Mouse (Mus musculus) midbrain, embryonic 14.5 days (tissue): ENCODE data around the gene Kcnn1. TPM values are rescaled to one million over a fixed set of nuclear protein-coding genes. Genes with fewer than 3 reads are reported as not detected.
"Not testable (repeated sequence)": the region's sequence is repeated elsewhere in the genome, so short reads cannot be mapped to it uniquely, and the experiment has no call there.

ENCODE experiments used
- ATAC-seq: fragments of 200-750 bp; cut with Nextera tagmentation; 2 replicates; pipeline ENCODE4 v1.8.0; 2017; ENCODE audit warnings: moderate number of reproducible peaks, moderate library complexity; ENCODE audit not compliant: low FRiP score, low TSS enrichment
- DNase-seq: peaks from one replicate; pipeline ENCODE4 v3.0.0-alpha.2; 2015
- H3K27ac ChIP-seq: fragments of 300-500 bp; sonication (generic); replicated peaks from 2 replicates; pipeline ENCODE4 v1.5.1; 2014; ENCODE audit warnings: mild to moderate bottlenecking, low read depth, low read length, moderate library complexity
- H3K27me3 ChIP-seq: fragments of 300-500 bp; sonication (generic); 2 replicates; pipeline ENCODE4 v1.6.1; 2014; ENCODE audit warnings: low read length, control low read depth, mixed read lengths; ENCODE audit not compliant: control insufficient read depth, insufficient read depth
- H3K36me3 ChIP-seq: fragments of 300-500 bp; sonication (generic); 2 replicates; pipeline ENCODE4 v1.6.1; 2014; ENCODE audit warnings: low read length, control low read depth; ENCODE audit not compliant: control insufficient read depth, insufficient read depth
- H3K4me1 ChIP-seq: fragments of 300-500 bp; sonication (generic); 2 replicates; pipeline ENCODE4 v1.6.1; 2014; ENCODE audit warnings: mild to moderate bottlenecking, antibody characterized with exemption, low read length, control low read depth; ENCODE audit not compliant: control insufficient read depth, insufficient read depth
- H3K4me2 ChIP-seq: fragments of 300-500 bp; sonication (generic); 2 replicates; pipeline ENCODE4 v1.6.1; 2014; ENCODE audit warnings: mild to moderate bottlenecking, low read length, moderate library complexity
- H3K4me3 ChIP-seq: fragments of 300-500 bp; sonication (generic); replicated peaks from 2 replicates; pipeline ENCODE4 v1.5.1; 2014; ENCODE audit warnings: low read depth, low read length
- H3K9ac ChIP-seq: fragments of 300-500 bp; sonication (generic); replicated peaks from 2 replicates; pipeline ENCODE4 v1.6.1; 2014; ENCODE audit warnings: mild to moderate bottlenecking, low read length, moderate library complexity
- H3K9me3 ChIP-seq: fragments of 300-500 bp; sonication (generic); 2 replicates; pipeline ENCODE4 v1.6.1; 2016; ENCODE audit warnings: low read length, control low read depth, mixed read lengths; ENCODE audit not compliant: control insufficient read depth
- WGBS: fragments of 180-500 bp; shearing (Covaris S2); extraction: QIAGEN DNeasy Blood & Tissue Kit; methylation state at CpG from one replicate; pipeline ENCODE4 v1.1.7; 2014; 5-methylcytosine and 5-hydroxymethylcytosine counted together
- polyA plus RNA-seq: library from polyadenylated mRNA; unstranded; fragments of >200 nt; fragmentation: Nextera tagmentation; extraction: Ambion mirVana; gene quantifications from 2 replicates; pipeline ENCODE4 v1.2.1, GENCODE M21; 2014

The Kcnn1 gene
- polyA plus RNA-seq, 1 experiment from 2014 or later = 16.0 TPM

DNA sequence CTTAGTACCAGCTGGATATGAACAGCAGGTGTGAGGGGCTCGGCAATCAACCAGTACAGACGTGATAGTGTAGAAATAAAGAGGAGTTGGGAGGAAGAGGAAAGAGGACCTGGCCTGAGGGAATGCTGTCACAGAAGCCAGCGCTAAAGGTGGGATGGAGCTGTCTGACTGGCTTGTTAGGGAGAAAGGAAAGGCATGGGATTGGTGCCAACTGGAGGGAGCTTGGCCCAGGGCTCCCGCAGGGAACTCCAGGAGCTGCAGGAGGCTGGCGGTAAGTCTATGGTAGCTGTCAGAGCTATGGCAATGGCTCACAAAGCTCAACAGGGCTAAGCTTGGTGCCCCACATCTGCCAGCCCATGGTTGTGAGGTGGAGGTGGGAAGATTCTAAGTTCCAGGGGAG is 39.2 kb upstream of the Kcnn1 start:
- Histone ChIP-seq H3K27me3 (no peaks in the 10 kb centered on the region), H3K36me3 (no peaks in the 10 kb centered on the region), H3K9ac (0 out of 2 replicates have a peak overlapping the region, but pooled peaks have one; percentile 3), H3K4me2 (no peak overlapping the region), H3K9me3 (no peaks in the 10 kb centered on the region), H3K4me3 (no peak overlapping the region), H3K27ac (no peak overlapping the region), H3K4me1 (peaks cover 8% of the 10 kb centered on the region)
- ATAC-seq (no peak), DNase-seq (no peak)
- 36% methylated on average over 5 of the region's 5 CpGs for WGBS

DNA sequence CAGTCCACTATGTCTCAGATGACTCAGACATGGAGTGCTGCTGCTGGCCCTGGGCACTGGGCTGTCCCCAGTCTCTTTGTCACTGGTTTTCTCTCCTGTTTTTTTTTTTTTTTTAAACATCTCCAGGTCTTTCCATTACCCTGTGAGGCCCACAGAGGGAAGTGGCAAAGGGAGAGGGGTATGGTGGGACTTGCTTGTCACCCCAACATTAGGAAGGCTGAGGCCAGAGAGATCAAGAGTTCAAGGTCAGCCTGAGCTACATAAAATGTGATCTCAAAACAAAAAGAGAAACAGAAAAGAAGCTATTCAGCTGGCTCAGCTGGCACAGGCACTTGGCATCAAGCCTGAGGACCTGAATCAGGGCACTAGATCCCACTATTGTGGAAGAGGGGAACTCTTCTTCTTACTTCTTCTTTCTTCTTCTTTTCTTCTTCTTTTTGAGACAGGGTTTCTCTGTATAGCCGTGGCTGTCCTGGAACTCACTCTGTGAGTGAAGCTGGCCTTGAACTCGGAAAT is 37.9 kb upstream of the Kcnn1 start:
- WGBS = 69% methylated on average over 2 of the region's 2 CpGs
- no peak overlapping the region for H3K9ac ChIP-seq
- H3K4me2 ChIP-seq = no peak overlapping the region
- ATAC-seq (no peak), DNase-seq (no peak)
- no peaks in the 10 kb centered on the region for H3K36me3 ChIP-seq
- no peaks in the 10 kb centered on the region for H3K27me3 ChIP-seq
- no peak overlapping the region for H3K4me3 ChIP-seq
- H3K27ac ChIP-seq = no peak overlapping the region
- H3K4me1 ChIP-seq = peaks cover 8% of the 10 kb centered on the region
- no peaks in the 10 kb centered on the region for H3K9me3 ChIP-seq

DNA sequence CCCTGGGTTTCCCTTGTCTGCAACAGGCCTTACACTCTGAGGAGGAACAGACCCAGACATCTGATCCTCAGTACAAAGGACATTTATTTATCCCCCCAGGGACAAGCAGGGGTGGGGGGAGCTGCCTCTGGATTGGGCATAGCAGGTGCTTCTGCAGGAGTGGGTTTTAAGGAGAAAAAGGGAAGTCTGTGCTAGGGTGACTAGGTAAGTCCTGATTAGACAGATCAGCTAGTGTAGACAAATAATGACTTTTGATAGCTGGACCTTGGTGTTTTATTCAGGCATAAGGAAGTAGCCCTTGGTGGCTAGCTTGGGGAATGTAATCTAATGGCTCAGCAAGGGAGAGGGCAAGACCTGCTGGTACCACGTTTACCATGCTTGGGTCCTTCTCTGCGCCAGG is 36.2 kb upstream of the Kcnn1 start:
- H3K9ac ChIP-seq = no peak overlapping the region
- no peaks in the 10 kb centered on the region for H3K9me3 ChIP-seq
- H3K36me3 ChIP-seq = peaks cover 17% of the 10 kb centered on the region
- H3K27ac ChIP-seq = no peak overlapping the region
- no peak overlapping the region for H3K4me3 ChIP-seq
- H3K4me2 ChIP-seq = no peak overlapping the region
- no peak for ATAC-seq
- no peak for DNase-seq
- H3K4me1 ChIP-seq = peaks cover 5% of the 10 kb centered on the region
- 86% methylated on average over 2 of the region's 2 CpGs for WGBS
- peaks cover 8% of the 10 kb centered on the region; the same call in 1 of the 2 replicates for H3K27me3 ChIP-seq

DNA sequence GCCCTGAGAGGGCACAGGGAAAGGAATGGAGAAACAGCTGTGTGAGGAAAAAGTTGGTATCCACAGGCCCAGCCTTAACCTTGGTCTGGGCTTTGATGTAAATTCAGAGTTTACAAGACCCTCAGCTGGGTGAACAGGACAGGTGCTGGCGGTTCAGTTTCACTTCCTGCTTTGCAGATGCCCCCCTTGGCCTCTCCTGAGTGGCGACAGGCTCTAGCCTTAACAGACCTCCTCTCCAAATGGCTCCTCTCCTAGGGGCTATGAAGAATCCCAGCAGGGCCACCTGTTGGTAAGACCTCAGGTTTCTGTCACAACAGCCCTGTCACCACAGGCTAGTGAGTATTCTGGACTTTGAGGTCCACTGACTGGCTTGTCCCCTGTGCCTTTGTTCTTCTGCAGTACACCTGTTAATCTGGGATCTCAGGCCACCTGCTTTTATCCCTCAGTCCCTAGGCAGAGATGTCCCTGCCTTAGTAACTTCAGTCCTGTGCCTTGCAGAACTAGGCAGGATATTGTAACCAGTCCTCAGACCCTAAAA is 35.7 kb upstream of the Kcnn1 start:
- ATAC-seq (no peak), DNase-seq (no peak)
- Histone ChIP-seq H3K4me3 (no peak overlapping the region), H3K9me3 (no peaks in the 10 kb centered on the region), H3K4me2 (no peak overlapping the region), H3K27ac (peak overlapping the region; percentile 5; the same call in 1 of the 2 replicates), H3K9ac (no peak overlapping the region; the same call in 1 of the 2 replicates), H3K27me3 (peaks cover 13% of the 10 kb centered on the region; the same call in 1 of the 2 replicates), H3K36me3 (peaks cover 22% of the 10 kb centered on the region), H3K4me1 (peaks cover 5% of the 10 kb centered on the region)
- WGBS = 61% methylated on average over 2 of the region's 2 CpGs

DNA sequence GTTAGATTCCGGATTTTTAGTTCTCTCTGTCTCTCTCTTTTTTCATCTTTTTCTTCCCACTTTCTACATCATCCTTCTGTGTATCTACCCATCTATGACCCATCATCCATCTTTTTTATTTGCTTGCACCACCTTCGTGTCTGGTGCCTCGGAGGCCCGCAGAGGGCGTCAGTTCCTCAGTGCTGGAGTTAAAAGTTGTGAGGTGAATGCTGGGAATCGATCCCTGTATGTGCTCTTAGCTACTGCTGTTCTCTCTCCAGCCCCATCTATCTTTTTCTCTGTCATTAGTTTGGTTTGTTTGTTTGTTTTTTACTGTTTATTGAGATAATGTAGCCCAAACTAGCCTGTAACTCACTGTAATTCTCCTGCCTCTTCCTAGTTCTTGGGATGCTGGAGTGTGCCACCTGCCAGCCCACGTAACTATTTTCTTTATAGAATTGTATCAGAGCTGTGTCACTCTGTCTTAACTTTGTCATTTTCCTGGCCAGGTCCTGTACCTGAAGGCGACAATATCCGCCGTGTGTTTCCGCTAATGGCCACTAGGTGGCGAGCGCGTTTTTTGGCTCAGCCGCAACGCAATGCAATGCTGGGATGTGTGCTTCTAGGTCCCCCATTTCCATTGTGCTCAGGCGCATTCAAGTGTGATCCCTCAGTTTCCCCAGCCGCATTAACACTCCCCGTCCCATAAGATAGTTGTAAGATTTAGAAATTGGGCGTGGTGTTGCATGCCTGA is 34.8 kb upstream of the Kcnn1 start:
- Histone ChIP-seq H3K27me3 (peaks cover 21% of the 10 kb centered on the region), H3K4me1 (peaks cover 5% of the 10 kb centered on the region), H3K27ac (peak overlapping the region; percentile 63), H3K9ac (peak overlapping the region; percentile 84), H3K4me3 (peak overlapping the region; percentile 79), H3K9me3 (no peaks in the 10 kb centered on the region), H3K4me2 (peak overlapping the region; percentile 77), H3K36me3 (peaks cover 31% of the 10 kb centered on the region)
- DNase-seq (peak; percentile 95), ATAC-seq (peak; percentile 55)
- WGBS = under 1% methylated on average over 20 of the region's 20 CpGs

DNA sequence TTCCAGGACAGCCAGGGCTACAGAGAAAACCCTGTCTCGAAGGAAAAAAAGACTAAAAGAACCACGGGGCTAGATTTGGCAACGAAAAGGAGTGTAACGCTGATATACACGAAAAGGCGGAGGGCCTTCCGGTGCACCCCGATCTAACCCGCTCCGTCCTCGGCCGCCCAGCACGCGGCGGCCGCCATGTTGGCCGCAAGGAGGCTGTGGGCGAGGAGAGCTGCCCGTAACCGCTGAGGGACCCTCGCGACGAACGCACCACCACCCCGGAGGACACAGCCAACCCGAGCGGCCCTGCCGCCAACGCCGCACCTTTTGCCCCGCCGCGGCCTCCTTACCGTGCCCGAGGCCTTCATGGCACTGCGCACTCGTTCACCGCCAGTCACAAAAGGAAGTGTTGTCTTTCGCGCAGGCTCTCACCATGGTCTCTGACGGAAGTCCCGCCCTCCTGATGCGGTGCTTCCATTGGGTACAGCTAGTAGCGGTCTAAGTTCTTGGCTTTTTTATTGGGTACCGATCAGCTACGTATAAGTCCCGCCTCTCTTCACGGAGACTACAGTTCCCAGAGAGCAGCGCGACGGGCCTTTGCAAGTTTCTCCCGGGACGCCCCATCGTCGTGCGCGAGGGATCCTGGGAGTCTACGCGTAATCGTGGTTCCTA is 34.1 kb upstream of the Kcnn1 start, which contains the start of gene Rpl18a:
Gene Rpl18a (minus strand): TSS at position 392 of the 660 bp plus-strand sequence.
- Histone ChIP-seq H3K9me3 (no peaks in the 10 kb centered on the region), H3K27me3 (peaks cover 28% of the 10 kb centered on the region), H3K9ac (peak within 1 kb of the TSS; percentile 84), H3K27ac (peak within 1 kb of the TSS; percentile 81), H3K4me3 (peak within 1 kb of the TSS; percentile 79), H3K4me1 (peaks cover 8% of the 10 kb centered on the region), H3K36me3 (peaks cover 31% of the 10 kb centered on the region), H3K4me2 (peak within 1 kb of the TSS; percentile 77)
- WGBS = under 1% methylated on average over 59 of the region's 60 CpGs
- ATAC-seq (peak; percentile 99), DNase-seq (peak; percentile 99)

DNA sequence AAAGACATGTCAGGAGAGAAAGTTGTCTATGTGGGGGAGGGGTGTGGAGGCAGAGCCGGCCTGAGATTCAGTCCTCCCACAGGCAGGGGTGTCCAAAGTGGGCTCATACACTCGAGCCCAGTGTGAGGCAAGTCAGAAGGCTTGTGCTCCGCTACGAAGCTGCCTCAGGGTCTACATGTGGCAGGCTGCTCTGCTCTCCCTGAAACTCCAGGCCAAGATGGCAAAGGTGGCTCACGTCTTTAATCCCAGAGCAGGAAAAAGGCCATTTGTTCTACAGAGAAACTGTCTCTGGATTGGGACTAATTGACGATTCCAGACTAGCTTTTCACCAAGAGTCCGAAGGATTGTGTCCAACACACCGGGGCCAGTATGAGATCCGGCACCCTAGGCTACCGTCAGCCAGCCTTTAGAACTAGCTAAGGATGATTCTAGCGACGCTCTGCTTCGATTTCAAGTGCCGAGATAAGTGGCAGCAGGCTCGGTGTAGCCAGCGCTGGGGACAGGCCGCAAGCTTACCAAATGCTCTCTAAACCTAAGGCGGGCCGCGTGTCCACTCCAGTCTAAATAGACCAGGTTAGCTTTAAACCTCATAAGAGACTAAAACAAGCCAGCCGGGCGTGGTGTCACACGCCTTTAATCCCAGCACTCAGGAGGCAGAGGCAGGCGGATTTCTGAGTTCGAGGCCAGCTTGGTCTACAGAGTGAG is 33.4 kb upstream of the Kcnn1 start:
- peak; percentile 31 for DNase-seq

DNA sequence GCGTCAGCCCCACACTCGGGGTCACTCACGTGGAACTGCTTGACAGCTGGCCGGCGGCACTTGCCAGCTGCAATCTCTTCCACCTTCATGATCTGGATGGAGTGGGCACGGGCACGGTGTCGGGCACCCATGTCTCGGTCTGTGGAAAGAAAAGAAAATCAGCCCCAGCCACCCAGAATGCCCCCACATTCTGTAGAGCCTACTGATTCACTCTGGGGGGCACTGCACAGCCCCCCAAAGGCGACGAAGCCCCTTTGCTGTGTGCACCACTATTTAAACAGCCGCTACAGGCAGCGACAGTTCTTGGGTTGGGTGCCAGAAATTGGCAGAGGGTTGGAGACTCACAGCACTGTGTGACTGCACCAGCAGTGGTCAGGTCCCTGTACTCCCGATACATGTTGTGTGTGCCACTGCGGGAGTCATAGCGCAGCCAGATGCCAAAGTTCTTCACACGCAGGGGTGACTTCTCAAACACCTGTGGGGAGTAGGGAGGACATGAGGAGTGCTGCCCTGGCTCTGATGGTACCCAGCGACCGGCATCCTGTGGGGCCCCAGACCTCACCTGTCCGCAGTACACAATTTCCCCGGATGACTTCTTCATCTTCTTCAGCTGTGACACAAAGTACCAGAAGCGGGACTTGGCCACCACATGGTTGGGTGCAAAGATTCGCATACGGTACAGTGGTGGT is 32.7 kb upstream of the Kcnn1 start:
- not testable (repeated sequence) for H3K9ac ChIP-seq, H3K27ac ChIP-seq, H3K9me3 ChIP-seq, H3K4me1 ChIP-seq, ATAC-seq, DNase-seq
- Histone ChIP-seq H3K36me3 (peaks cover 31% of the 10 kb centered on the region), H3K27me3 (peaks cover 42% of the 10 kb centered on the region), H3K4me3 (peak overlapping the region; percentile 79), H3K4me2 (peak overlapping the region; percentile 73)
- WGBS = 77% methylated on average over 24 of the region's 24 CpGs

More for the DNA sequence above, 33.4 kb upstream of the Kcnn1 start:
- 3% methylated on average over 25 of the region's 25 CpGs for WGBS
- Histone ChIP-seq H3K9me3 (no peaks in the 10 kb centered on the region), H3K27me3 (peaks cover 35% of the 10 kb centered on the region), H3K27ac (peak overlapping the region; percentile 81; the same call in 1 of the 2 replicates), H3K4me2 (peak overlapping the region; percentile 73), H3K4me1 (peaks cover 8% of the 10 kb centered on the region), H3K36me3 (peaks cover 31% of the 10 kb centered on the region), H3K9ac (peak overlapping the region; percentile 84), H3K4me3 (peak overlapping the region; percentile 79)
- no peak for ATAC-seq
